Mouse (Mus musculus): ENCODE results near the gene Tigd3. TPM values are rescaled to one million over a fixed set of nuclear protein-coding genes. Genes with fewer than 3 reads are reported as not detected.
A peak's percentile ranks its signal among the peaks of the same experiment; 100 is the strongest.

The Tigd3 gene
- polyA plus RNA-seq (2015; fragmentation: Nextera tagmentation; extraction: Ambion mirVana): 2.3 and 2.4 TPM in 2 replicates

GRCm38 (mm10) chr19:5894002-5894678 is at the start of gene Tigd3:
TSS of gene Tigd3 (minus strand) at chr19:5894149.
- Histone ChIP-seq H3K4me2 (peak within 1 kb of the TSS; percentile 90), H3K9ac (peak within 1 kb of the TSS; percentile 57), H3K4me1 (0 out of 2 replicates have a peak, but pooled peaks cover 5% of the 10 kb centered on the region), H3K27me3 (replicated peaks) (no peaks in the 10 kb centered on the region), H3K9me3 (no peaks in the 10 kb centered on the region), H3K36me3 (peaks cover 16% of the 10 kb centered on the region), H3K4me3 (replicated peaks) (peak within 1 kb of the TSS; percentile 58), H3K27ac (no peak within 1 kb of the TSS)
- ATAC-seq (ENCODE audit: insufficient read depth, low FRiP score, low read depth): peak; percentile 96
- 3% methylated on average over 36 of the region's 36 CpGs for WGBS

GRCm38 (mm10) chr19:5943404-5943803 is 49.5 kb upstream of the Tigd3 start:
- H3K4me2 ChIP-seq: no peak overlapping the region
- 92% methylated on average over 15 of the region's 15 CpGs for WGBS
- peaks cover 32% of the 10 kb centered on the region for H3K4me1 ChIP-seq
- H3K27ac ChIP-seq: 0 out of 2 replicates have a peak overlapping the region, but pooled peaks have one; percentile 16
- 0 out of 2 replicates have a peak, but pooled peaks cover 16% of the 10 kb centered on the region for H3K36me3 ChIP-seq
- H3K27me3 ChIP-seq (replicated peaks): no peaks in the 10 kb centered on the region
- H3K4me3 ChIP-seq (replicated peaks): no peak overlapping the region
- H3K9me3 ChIP-seq: no peaks in the 10 kb centered on the region
- no peak overlapping the region for H3K9ac ChIP-seq
- no peak for ATAC-seq (ENCODE audit: insufficient read depth, low FRiP score, low read depth)

GRCm38 (mm10) chr19:5942581-5942980 is 48.6 kb upstream of the Tigd3 start:
- no peak for ATAC-seq (ENCODE audit: insufficient read depth, low FRiP score, low read depth)
- no peaks in the 10 kb centered on the region for H3K27me3 ChIP-seq (replicated peaks)
- peaks cover 41% of the 10 kb centered on the region for H3K4me1 ChIP-seq
- H3K4me3 ChIP-seq (replicated peaks): no peak overlapping the region
- WGBS: 87% methylated on average over 7 of the region's 7 CpGs
- no peak overlapping the region for H3K27ac ChIP-seq
- H3K9me3 ChIP-seq: no peaks in the 10 kb centered on the region
- H3K36me3 ChIP-seq: 0 out of 2 replicates have a peak, but pooled peaks cover 13% of the 10 kb centered on the region
- H3K4me2 ChIP-seq: no peak overlapping the region
- H3K9ac ChIP-seq: no peak overlapping the region

GRCm38 (mm10) chr19:5940656-5941055 is 46.7 kb upstream of the Tigd3 start:
- no peaks in the 10 kb centered on the region for H3K27me3 ChIP-seq (replicated peaks)
- 84% methylated on average over 10 of the region's 10 CpGs for WGBS
- no peaks in the 10 kb centered on the region for H3K9me3 ChIP-seq
- H3K4me2 ChIP-seq: no peak overlapping the region
- H3K36me3 ChIP-seq: 0 out of 2 replicates have a peak, but pooled peaks cover 11% of the 10 kb centered on the region
- no peak for ATAC-seq (ENCODE audit: insufficient read depth, low FRiP score, low read depth)
- no peak overlapping the region for H3K9ac ChIP-seq
- H3K4me3 ChIP-seq (replicated peaks): no peak overlapping the region
- peak overlapping the region; percentile 75 for H3K27ac ChIP-seq
- peaks cover 45% of the 10 kb centered on the region for H3K4me1 ChIP-seq

- H3K9me3 ChIP-seq: no peaks in the 10 kb centered on the region
- 52% methylated on average over 4 of the region's 4 CpGs for WGBS
- H3K9ac ChIP-seq: no peak overlapping the region
- H3K36me3 ChIP-seq: 0 out of 2 replicates have a peak, but pooled peaks cover 11% of the 10 kb centered on the region
- peak; percentile 38; the same call in 1 of the 2 replicates for ATAC-seq (ENCODE audit: insufficient read depth, low FRiP score, low read depth)
- H3K4me2 ChIP-seq: no peak overlapping the region
- H3K4me1 ChIP-seq: peaks cover 45% of the 10 kb centered on the region
- peak overlapping the region; percentile 75 for H3K27ac ChIP-seq
- no peak overlapping the region for H3K4me3 ChIP-seq (replicated peaks)
- no peaks in the 10 kb centered on the region for H3K27me3 ChIP-seq (replicated peaks)
Observed at GRCm38 (mm10) chr19:5940173-5940572, 46.2 kb upstream of the Tigd3 start.

- no peak overlapping the region for H3K4me3 ChIP-seq (replicated peaks)
- no peak for ATAC-seq (ENCODE audit: insufficient read depth, low FRiP score, low read depth)
- H3K36me3 ChIP-seq: 0 out of 2 replicates have a peak, but pooled peaks cover 11% of the 10 kb centered on the region
- peaks cover 45% of the 10 kb centered on the region for H3K4me1 ChIP-seq
- H3K4me2 ChIP-seq: no peak overlapping the region
- peak overlapping the region; percentile 75 for H3K27ac ChIP-seq
- no peaks in the 10 kb centered on the region for H3K9me3 ChIP-seq
- no peaks in the 10 kb centered on the region for H3K27me3 ChIP-seq (replicated peaks)
- 84% methylated on average over 5 of the region's 5 CpGs for WGBS
- H3K9ac ChIP-seq: no peak overlapping the region
Observed at GRCm38 (mm10) chr19:5939715-5940114, 45.8 kb upstream of the Tigd3 start.

- Histone ChIP-seq H3K36me3 (0 out of 2 replicates have a peak, but pooled peaks cover 11% of the 10 kb centered on the region), H3K4me2 (no peak overlapping the region), H3K9ac (no peak overlapping the region), H3K27ac (no peak overlapping the region), H3K4me3 (replicated peaks) (no peak overlapping the region), H3K27me3 (replicated peaks) (no peaks in the 10 kb centered on the region), H3K9me3 (no peaks in the 10 kb centered on the region), H3K4me1 (peaks cover 44% of the 10 kb centered on the region)
- 81% methylated on average over 6 of the region's 6 CpGs for WGBS
- no peak for ATAC-seq (ENCODE audit: insufficient read depth, low FRiP score, low read depth)
Observed at GRCm38 (mm10) chr19:5938516-5938915, 44.6 kb upstream of the Tigd3 start.

GRCm38 (mm10) chr19:5937836-5938406 is 44.0 kb upstream of the Tigd3 start:
- 22% methylated on average over 14 of the region's 14 CpGs for WGBS
- Histone ChIP-seq H3K4me3 (replicated peaks) (no peak overlapping the region), H3K27me3 (replicated peaks) (no peaks in the 10 kb centered on the region), H3K36me3 (0 out of 2 replicates have a peak, but pooled peaks cover 11% of the 10 kb centered on the region), H3K27ac (peak overlapping the region; percentile 9), H3K9me3 (no peaks in the 10 kb centered on the region), H3K4me1 (peaks cover 44% of the 10 kb centered on the region), H3K4me2 (no peak overlapping the region), H3K9ac (no peak overlapping the region)
- no peak for ATAC-seq (ENCODE audit: insufficient read depth, low FRiP score, low read depth)

GRCm38 (mm10) chr19:5937095-5937835 is 43.3 kb upstream of the Tigd3 start:
- Histone ChIP-seq H3K9ac (no peak overlapping the region), H3K4me3 (replicated peaks) (no peak overlapping the region), H3K4me2 (no peak overlapping the region), H3K27ac (peak overlapping the region; percentile 9), H3K27me3 (replicated peaks) (no peaks in the 10 kb centered on the region), H3K4me1 (peaks cover 44% of the 10 kb centered on the region), H3K9me3 (no peaks in the 10 kb centered on the region), H3K36me3 (0 out of 2 replicates have a peak, but pooled peaks cover 11% of the 10 kb centered on the region)
- WGBS: 65% methylated on average over 21 of the region's 21 CpGs
- ATAC-seq (ENCODE audit: insufficient read depth, low FRiP score, low read depth): no peak

GRCm38 (mm10) chr19:5935691-5936090 is 41.7 kb upstream of the Tigd3 start:
- H3K4me3 ChIP-seq (replicated peaks): no peak overlapping the region
- peaks cover 43% of the 10 kb centered on the region for H3K4me1 ChIP-seq
- H3K27me3 ChIP-seq (replicated peaks): no peaks in the 10 kb centered on the region
- H3K36me3 ChIP-seq: 0 out of 2 replicates have a peak, but pooled peaks cover 8% of the 10 kb centered on the region
- peak overlapping the region; percentile 78 for H3K27ac ChIP-seq
- peak overlapping the region; percentile 22 for H3K4me2 ChIP-seq
- 51% methylated on average over 5 of the region's 5 CpGs for WGBS
- no peaks in the 10 kb centered on the region for H3K9me3 ChIP-seq
- no peak for ATAC-seq (ENCODE audit: insufficient read depth, low FRiP score, low read depth)
- no peak overlapping the region for H3K9ac ChIP-seq

GRCm38 (mm10) chr19:5935266-5935665 is 41.3 kb upstream of the Tigd3 start:
- Histone ChIP-seq H3K4me2 (peak overlapping the region; percentile 22), H3K9ac (no peak overlapping the region), H3K4me1 (peaks cover 44% of the 10 kb centered on the region), H3K27me3 (replicated peaks) (no peaks in the 10 kb centered on the region), H3K9me3 (no peaks in the 10 kb centered on the region), H3K4me3 (replicated peaks) (no peak overlapping the region), H3K27ac (peak overlapping the region; percentile 78), H3K36me3 (0 out of 2 replicates have a peak, but pooled peaks cover 8% of the 10 kb centered on the region)
- WGBS: 20% methylated on average over 3 of the region's 3 CpGs
- peak; percentile 79 for ATAC-seq (ENCODE audit: insufficient read depth, low FRiP score, low read depth)

All from stomach, embryonic 15.5 days (tissue).